Mouse (Mus musculus) forelimb bud, embryonic 11.5 days (tissue): ENCODE results near the gene Prr9.

Experiments used
- DNase-seq: peaks from one replicate; pipeline ENCODE4 v3.0.0-alpha.2; 2012; ENCODE audit warnings: low read depth, low spot score

Prr9 gene

GRCm38 (mm10) chr3:92123847-92124246 is at the start of gene Prr9:
TSS of gene Prr9 (minus strand) at chr3:92123947.
- no peak for DNase-seq

- DNase-seq: peak; percentile 16
These were observed 46.1 kb upstream of the Prr9 start for GRCm38 (mm10) chr3:92169847-92170246.

- DNase-seq: peak; percentile 62
These were observed 29.6 kb upstream of the Prr9 start for GRCm38 (mm10) chr3:92153322-92153721.

GRCm38 (mm10) chr3:92150631-92151277 is 27.0 kb upstream of the Prr9 start:
- peak; percentile 59 for DNase-seq

GRCm38 (mm10) chr3:92147913-92148312 is 24.2 kb upstream of the Prr9 start:
- no peak for DNase-seq

- DNase-seq: no peak
These were observed 23.7 kb upstream of the Prr9 start for GRCm38 (mm10) chr3:92147420-92147819.

- DNase-seq: no peak
These were observed 18.9 kb upstream of the Prr9 start, which contains the start of gene Lelp1 for GRCm38 (mm10) chr3:92142644-92143043. TSS of gene Lelp1 (minus strand) at chr3:92142744.

GRCm38 (mm10) chr3:92120902-92121301 is 2.8 kb downstream of the Prr9 start:
- DNase-seq: no peak

GRCm38 (mm10) chr3:92117930-92118329 is 5.8 kb downstream of the Prr9 start:
- peak; percentile 20 for DNase-seq

GRCm38 (mm10) chr3:92111526-92111925 is 12.2 kb downstream of the Prr9 start:
- DNase-seq: no peak

- DNase-seq: no peak
These were observed 13.0 kb downstream of the Prr9 start for GRCm38 (mm10) chr3:92110790-92111189.

- DNase-seq: peak; percentile 23
These were observed 17.2 kb downstream of the Prr9 start for GRCm38 (mm10) chr3:92106582-92106981.

GRCm38 (mm10) chr3:92083042-92083441 is 40.7 kb downstream of the Prr9 start, which contains the start of gene Lor:
TSS of gene Lor (minus strand) at chr3:92083142.
- DNase-seq: no peak

GRCm38 (mm10) chr3:92081285-92081931 is 42.3 kb downstream of the Prr9 start:
- DNase-seq: peak; percentile 14

GRCm38 (mm10) chr3:92080462-92081284 is 43.1 kb downstream of the Prr9 start:
- peak; percentile 37 for DNase-seq
